Mouse (Mus musculus): Measurements from ENCODE around the gene Dpagt1. TPM values are rescaled to one million over a fixed set of nuclear protein-coding genes. Genes with fewer than 3 reads are reported as not detected.
"Not testable (repeated sequence)": the region's sequence is repeated elsewhere in the genome, so short reads cannot be mapped to it uniquely, and the experiment has no call there.

Gene Dpagt1
- 0.15 and 0.20 TPM in 2 replicates for polyA plus RNA-seq (2012)

- Histone ChIP-seq H3K4me3 (replicated peaks) (peak within 1 kb of the TSS; percentile 84), H3K36me3 (ENCODE audit: control insufficient read depth) (peaks cover 30% of the 10 kb centered on the region), H3K27me3 (ENCODE audit: control insufficient read depth) (no peaks in the 10 kb centered on the region), H3K4me1 (ENCODE audit: control insufficient read depth) (peaks cover 47% of the 10 kb centered on the region), H3K9me3 (ENCODE audit: control insufficient read depth, low read length) (no peaks in the 10 kb centered on the region)
- TF ChIP-seq TAL1 (IDR thresholded peaks at IDR 0.05; ENCODE audit: low read length) (no peak), GATA1 (IDR thresholded peaks at IDR 0.05; ENCODE audit: low read length) (no peak)
These were observed at the start of gene Dpagt1 for GRCm38 (mm10) chr9:44325768-44326370. Gene Dpagt1 (plus strand): TSS chr9:44326019.

GRCm38 (mm10) chr9:44283183-44283582, 42.6 kb upstream of the Dpagt1 start:
- Histone ChIP-seq H3K4me3 (replicated peaks) (no peak overlapping the region), H3K36me3 (ENCODE audit: control insufficient read depth) (peaks cover 89% of the 10 kb centered on the region), H3K4me1 (ENCODE audit: control insufficient read depth) (peaks cover 74% of the 10 kb centered on the region), H3K27me3 (ENCODE audit: control insufficient read depth) (peaks cover 2% of the 10 kb centered on the region; the same call in 1 of the 2 replicates), H3K9me3 (ENCODE audit: control insufficient read depth, low read length) (no peaks in the 10 kb centered on the region)
- no peak for TF ChIP-seq GATA1 (IDR thresholded peaks at IDR 0.05; ENCODE audit: low read length)
- no peak for TF ChIP-seq TAL1 (IDR thresholded peaks at IDR 0.05; ENCODE audit: low read length)

GRCm38 (mm10) chr9:44286256-44286850, 39.5 kb upstream of the Dpagt1 start:
- Histone ChIP-seq H3K27me3 (ENCODE audit: control insufficient read depth) (peaks cover 2% of the 10 kb centered on the region; the same call in 1 of the 2 replicates), H3K36me3 (ENCODE audit: control insufficient read depth) (peaks cover 81% of the 10 kb centered on the region), H3K4me3 (replicated peaks) (peak overlapping the region; percentile 100)

GRCm38 (mm10) chr9:44287003-44287400, 38.8 kb upstream of the Dpagt1 start:
- peaks cover 81% of the 10 kb centered on the region for H3K36me3 ChIP-seq (ENCODE audit: control insufficient read depth)
- peaks cover 84% of the 10 kb centered on the region for H3K4me1 ChIP-seq (ENCODE audit: control insufficient read depth)
- peaks cover 2% of the 10 kb centered on the region; the same call in 1 of the 2 replicates for H3K27me3 ChIP-seq (ENCODE audit: control insufficient read depth)
- H3K9me3 ChIP-seq (ENCODE audit: control insufficient read depth, low read length), result peaks cover 9% of the 10 kb centered on the region
- TF ChIP-seq GATA1 (IDR thresholded peaks at IDR 0.05; ENCODE audit: low read length) (no peak), TAL1 (IDR thresholded peaks at IDR 0.05; ENCODE audit: low read length) (no peak)
- peak overlapping the region; percentile 100 for H3K4me3 ChIP-seq (replicated peaks)

More at GRCm38 (mm10) chr9:44286256-44286850, 39.5 kb upstream of the Dpagt1 start:
- H3K9me3 ChIP-seq (ENCODE audit: control insufficient read depth, low read length), result peaks cover 9% of the 10 kb centered on the region
- H3K4me1 ChIP-seq (ENCODE audit: control insufficient read depth), result peaks cover 84% of the 10 kb centered on the region
- no peak for TF ChIP-seq TAL1 (IDR thresholded peaks at IDR 0.05; ENCODE audit: low read length)

- Histone ChIP-seq H3K9me3 (ENCODE audit: control insufficient read depth, low read length) (peaks cover 9% of the 10 kb centered on the region), H3K36me3 (ENCODE audit: control insufficient read depth) (peaks cover 81% of the 10 kb centered on the region), H3K4me1 (ENCODE audit: control insufficient read depth) (peaks cover 83% of the 10 kb centered on the region), H3K4me3 (replicated peaks) (peak overlapping the region; percentile 100), H3K27me3 (ENCODE audit: control insufficient read depth) (peaks cover 2% of the 10 kb centered on the region; the same call in 1 of the 2 replicates)
- no peak for TF ChIP-seq GATA1 (IDR thresholded peaks at IDR 0.05; ENCODE audit: low read length)
- no peak for TF ChIP-seq TAL1 (IDR thresholded peaks at IDR 0.05; ENCODE audit: low read length)
These were observed 38.3 kb upstream of the Dpagt1 start for GRCm38 (mm10) chr9:44287401-44288075.

- peak within 1 kb of the TSS; percentile 100 for H3K4me3 ChIP-seq (replicated peaks)
- peaks cover 88% of the 10 kb centered on the region for H3K4me1 ChIP-seq (ENCODE audit: control insufficient read depth)
- H3K9me3 ChIP-seq (ENCODE audit: control insufficient read depth, low read length), result peaks cover 12% of the 10 kb centered on the region
- peak; percentile 79 for TF ChIP-seq GATA1 (IDR thresholded peaks at IDR 0.05; ENCODE audit: low read length)
- TF ChIP-seq TAL1 (IDR thresholded peaks at IDR 0.05; ENCODE audit: low read length), result peak; percentile 67
- peaks cover 81% of the 10 kb centered on the region for H3K36me3 ChIP-seq (ENCODE audit: control insufficient read depth)
- H3K27me3 ChIP-seq (ENCODE audit: control insufficient read depth), result peaks cover 2% of the 10 kb centered on the region; the same call in 1 of the 2 replicates
These were observed 37.5 kb upstream of the Dpagt1 start, which contains the start of gene Abcg4 for GRCm38 (mm10) chr9:44288076-44288958. Gene Abcg4 (minus strand): TSS chr9:44288615.

- Histone ChIP-seq H3K4me1 (ENCODE audit: control insufficient read depth) (peaks cover 83% of the 10 kb centered on the region), H3K36me3 (ENCODE audit: control insufficient read depth) (peaks cover 81% of the 10 kb centered on the region), H3K4me3 (replicated peaks) (peak overlapping the region; percentile 100), H3K27me3 (ENCODE audit: control insufficient read depth) (peaks cover 2% of the 10 kb centered on the region; the same call in 1 of the 2 replicates), H3K9me3 (ENCODE audit: control insufficient read depth, low read length) (peaks cover 12% of the 10 kb centered on the region)
- no peak for TF ChIP-seq GATA1 (IDR thresholded peaks at IDR 0.05; ENCODE audit: low read length)
- TF ChIP-seq TAL1 (IDR thresholded peaks at IDR 0.05; ENCODE audit: low read length), result no peak
These were observed 36.9 kb upstream of the Dpagt1 start for GRCm38 (mm10) chr9:44288959-44289291.

GRCm38 (mm10) chr9:44292490-44292889, 33.3 kb upstream of the Dpagt1 start:
- TF ChIP-seq GATA1 (IDR thresholded peaks at IDR 0.05; ENCODE audit: low read length) (no peak), TAL1 (IDR thresholded peaks at IDR 0.05; ENCODE audit: low read length) (no peak)

GRCm38 (mm10) chr9:44300001-44300400, 25.8 kb upstream of the Dpagt1 start:
- H3K9me3 ChIP-seq (ENCODE audit: control insufficient read depth, low read length); H3K4me3 ChIP-seq (replicated peaks); H3K27me3 ChIP-seq (ENCODE audit: control insufficient read depth): not testable (repeated sequence)
- H3K4me1 ChIP-seq (ENCODE audit: control insufficient read depth), result peaks cover 25% of the 10 kb centered on the region
- H3K36me3 ChIP-seq (ENCODE audit: control insufficient read depth), result peaks cover 92% of the 10 kb centered on the region

More at GRCm38 (mm10) chr9:44292490-44292889, 33.3 kb upstream of the Dpagt1 start:
- no peak overlapping the region for H3K4me3 ChIP-seq (replicated peaks)
- H3K27me3 ChIP-seq (ENCODE audit: control insufficient read depth), result no peaks in the 10 kb centered on the region; the same call in 1 of the 2 replicates
- peaks cover 85% of the 10 kb centered on the region for H3K36me3 ChIP-seq (ENCODE audit: control insufficient read depth)
- H3K4me1 ChIP-seq (ENCODE audit: control insufficient read depth), result peaks cover 51% of the 10 kb centered on the region
- H3K9me3 ChIP-seq (ENCODE audit: control insufficient read depth, low read length), result peaks cover 12% of the 10 kb centered on the region

Measured in erythroblast, embryonic 14.5 days (primary cell).